Mouse (Mus musculus) liver, adult 2 months (tissue): ENCODE data around the gene Tbc1d5. TPM values are rescaled to one million over a fixed set of nuclear protein-coding genes. Genes with fewer than 3 reads are reported as not detected.
"Not testable (repeated sequence)": the region's sequence is repeated elsewhere in the genome, so short reads cannot be mapped to it uniquely, and the experiment has no call there.

ENCODE experiments used
- DNase-seq: peaks from one replicate; pipeline ENCODE4 v3.0.0-alpha.2; 2011; ENCODE audit warnings: low read depth, low spot score; ENCODE audit errors: extremely low read depth
- H3K27ac ChIP-seq: fragments of 200-500 bp; replicated peaks from 2 replicates; pipeline ENCODE4 v1.5.1; 2012; ENCODE audit warnings: low read depth, mild to moderate bottlenecking, control low read depth, inconsistent platforms, low read length; ENCODE audit not compliant: insufficient read depth
- H3K27me3 ChIP-seq: fragments of 200-500 bp; 2 replicates; pipeline ENCODE4 v1.6.1; 2012; ENCODE audit warnings: mild to moderate bottlenecking, moderate library complexity, low read length, inconsistent platforms; ENCODE audit not compliant: control insufficient read depth, insufficient read depth
- H3K36me3 ChIP-seq: fragments of 200-500 bp; 2 replicates; pipeline ENCODE4 v1.6.1; 2012; ENCODE audit warnings: low read length, inconsistent platforms; ENCODE audit not compliant: control insufficient read depth, insufficient read depth
- H3K4me1 ChIP-seq: fragments of 200-500 bp; 2 replicates; pipeline ENCODE4 v1.6.1; 2011; ENCODE audit warnings: low read length; ENCODE audit not compliant: control insufficient read depth, insufficient read depth
- H3K4me3 ChIP-seq: fragments of 200-500 bp; 2 replicates; pipeline ENCODE4 v1.5.1; 2011; ENCODE audit warnings: low read depth, mild to moderate bottlenecking, control low read depth, low read length, moderate library complexity; ENCODE audit not compliant: insufficient read depth
- H3K79me2 ChIP-seq: fragments of 200-500 bp; 2 replicates; pipeline ENCODE4 v1.6.1; 2012; ENCODE audit warnings: inconsistent platforms, mild to moderate bottlenecking, low read length, moderate library complexity; ENCODE audit not compliant: control insufficient read depth, insufficient read depth
- H3K9ac ChIP-seq: fragments of 200-500 bp; 2 replicates; pipeline ENCODE4 v1.6.1; 2012; ENCODE audit warnings: low read depth, mild to moderate bottlenecking, control low read depth, inconsistent platforms, low read length
- CTCF ChIP-seq: fragments of 200-500 bp; IDR thresholded peaks from 2 replicates; pipeline ENCODE4 v1.5.1; 2011; ENCODE audit warnings: low read depth, low read length, control low read depth
- POLR2A ChIP-seq: fragments of 200-500 bp; IDR thresholded peaks from 2 replicates; pipeline ENCODE4 v1.6.1; 2011; ENCODE audit warnings: low read length, control low read depth; ENCODE audit not compliant: insufficient read depth; ENCODE audit errors: extremely low read depth
- WGBS: fragments of 180-500 bp; shearing (Covaris S2); methylation state at CpG from one replicate; pipeline ENCODE4 v1.1.7; 2018; 5-methylcytosine and 5-hydroxymethylcytosine counted together
- polyA plus RNA-seq: library from polyadenylated mRNA; depleted of rRNA; stranded (reverse); fragments of >200 nt; gene quantifications from 2 replicates; pipeline ENCODE4 v1.2.3, GENCODE M21; 2012
- total RNA-seq: library from RNA; depleted of rRNA; stranded (reverse); fragments of >200 nt; gene quantifications from 2 replicates; pipeline ENCODE4 v1.2.3, GENCODE M21; 2014

Gene Tbc1d5
- total and polyA plus RNA-seq, 2 experiments = 5.2 to 8.9 TPM

DNA sequence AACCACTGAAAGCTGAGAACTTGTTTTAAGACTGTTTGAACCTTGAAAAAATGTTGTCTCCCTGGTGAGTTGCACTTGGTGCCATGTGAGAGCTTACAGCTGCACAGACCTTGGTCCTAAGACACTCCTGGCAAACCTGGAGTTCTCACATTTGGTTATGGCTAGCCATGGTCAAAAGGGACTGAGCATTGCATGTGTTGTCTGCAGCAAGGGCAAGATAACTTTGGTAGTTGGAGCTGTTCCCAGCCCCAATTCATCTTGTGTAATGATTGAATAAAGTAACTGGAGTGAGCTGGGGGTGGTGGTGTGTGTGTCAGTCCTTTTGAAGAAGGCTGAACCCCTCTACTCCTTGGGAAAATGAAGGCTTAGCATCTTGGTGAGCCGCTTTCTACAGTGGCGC, 454.8 kb downstream of the Tbc1d5 start:
- peaks cover 4% of the 10 kb centered on the region for H3K4me1 ChIP-seq
- TF ChIP-seq POLR2A = no peak
- no peak for TF ChIP-seq CTCF
- 88% methylated on average over 2 of the region's 2 CpGs for WGBS
- no peak overlapping the region for H3K4me3 ChIP-seq
- H3K36me3 ChIP-seq = no peaks in the 10 kb centered on the region
- H3K27me3 ChIP-seq = no peaks in the 10 kb centered on the region
- H3K27ac ChIP-seq = no peak overlapping the region
- H3K9ac ChIP-seq = no peak overlapping the region
- H3K79me2 ChIP-seq = no peaks in the 10 kb centered on the region
- peak; percentile 37 for DNase-seq

DNA sequence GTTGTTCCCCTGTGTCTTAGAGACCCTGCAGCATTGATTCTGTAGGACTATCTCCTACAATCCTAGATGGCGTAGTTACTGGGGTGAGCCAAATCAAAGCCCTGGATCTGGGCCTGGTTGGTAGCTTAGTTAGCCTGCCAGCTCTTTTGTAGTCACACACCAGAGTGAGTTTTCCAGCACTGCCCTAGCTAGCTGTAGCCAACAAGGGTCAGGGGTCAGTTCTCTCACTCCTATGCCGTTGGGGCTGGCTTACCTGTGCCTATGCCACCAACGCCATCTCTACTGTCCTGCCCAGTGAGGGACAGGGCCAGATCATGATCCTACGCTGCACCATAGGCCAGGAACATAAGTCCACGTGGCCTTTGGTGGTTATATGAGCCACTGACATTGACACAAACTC, 461.6 kb downstream of the Tbc1d5 start:
- 60% methylated on average over 5 of the region's 5 CpGs for WGBS
- no peak overlapping the region for H3K27ac ChIP-seq
- H3K79me2 ChIP-seq = no peaks in the 10 kb centered on the region
- H3K9ac ChIP-seq = no peak overlapping the region
- H3K4me1 ChIP-seq = no peaks in the 10 kb centered on the region
- peak; percentile 66 for DNase-seq
- TF ChIP-seq POLR2A = no peak
- TF ChIP-seq CTCF = no peak
- H3K27me3 ChIP-seq = no peaks in the 10 kb centered on the region
- H3K4me3 ChIP-seq = no peak overlapping the region
- no peaks in the 10 kb centered on the region for H3K36me3 ChIP-seq

GRCm38 (mm10) chr17:50710497-50711222, 468.5 kb downstream of the Tbc1d5 start:
- no peak for TF ChIP-seq POLR2A
- TF ChIP-seq CTCF = no peak
- Histone ChIP-seq H3K27me3 (no peaks in the 10 kb centered on the region), H3K79me2 (no peaks in the 10 kb centered on the region), H3K9ac (no peak overlapping the region), H3K27ac (no peak overlapping the region), H3K36me3 (no peaks in the 10 kb centered on the region), H3K4me3 (no peak overlapping the region), H3K4me1 (no peaks in the 10 kb centered on the region)
- DNase-seq = no peak
- WGBS = 89% methylated on average over 7 of the region's 7 CpGs

DNA sequence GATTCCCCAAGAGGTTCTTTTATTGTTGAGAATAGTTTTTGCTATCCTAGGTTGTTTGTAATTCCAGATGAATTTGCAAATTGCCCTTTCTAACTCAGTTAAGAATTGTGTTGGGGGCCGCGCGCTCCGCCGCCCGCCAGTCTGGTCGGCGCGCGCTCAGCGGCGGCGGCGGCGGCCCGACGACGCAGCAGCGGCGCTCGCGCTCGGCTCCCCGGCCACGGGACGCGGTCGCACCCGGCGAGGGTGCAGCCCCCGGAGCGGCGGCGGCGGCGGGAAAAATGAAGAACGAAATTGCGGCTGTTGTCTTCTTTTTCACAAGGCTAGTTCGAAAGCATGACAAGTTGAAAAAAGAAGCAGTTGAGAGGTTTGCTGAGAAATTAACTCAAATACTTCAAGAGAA, 480.7 kb downstream of the Tbc1d5 start:
- DNase-seq, H3K36me3 ChIP-seq, H3K27me3 ChIP-seq, H3K27ac ChIP-seq, H3K9ac ChIP-seq, H3K4me1 ChIP-seq, H3K4me3 ChIP-seq, H3K79me2 ChIP-seq: not testable (repeated sequence)
- WGBS = 5% methylated on average over 39 of the region's 39 CpGs

DNA sequence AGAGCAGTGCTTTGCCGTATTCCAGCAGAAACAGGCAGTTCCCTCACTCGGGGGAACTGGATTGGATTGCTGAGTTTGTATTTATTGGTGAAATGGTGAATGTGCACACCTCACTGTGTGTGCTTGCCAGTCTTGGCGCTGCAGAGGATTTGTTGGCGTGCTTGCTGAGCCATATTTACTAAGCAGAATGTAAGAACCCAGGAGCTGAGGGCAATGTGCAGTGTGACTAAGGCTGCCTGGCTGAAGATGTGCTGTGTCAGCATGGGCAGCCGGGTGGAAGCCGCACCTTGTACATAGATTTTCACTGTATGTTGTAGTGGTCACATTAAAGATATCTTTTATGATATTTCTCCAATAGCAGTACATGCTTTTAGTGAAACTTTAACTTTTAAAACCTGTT, 491.0 kb downstream of the Tbc1d5 start:
- DNase-seq = peak; percentile 96
- H3K79me2 ChIP-seq = no peaks in the 10 kb centered on the region
- H3K9ac ChIP-seq = no peak overlapping the region
- H3K4me3 ChIP-seq = no peak overlapping the region
- H3K4me1 ChIP-seq = peaks cover 11% of the 10 kb centered on the region
- TF ChIP-seq CTCF (no peak), POLR2A (no peak)
- 0 out of 2 replicates have a peak overlapping the region, but pooled peaks have one; percentile 7 for H3K27ac ChIP-seq
- H3K27me3 ChIP-seq = no peaks in the 10 kb centered on the region
- no peaks in the 10 kb centered on the region for H3K36me3 ChIP-seq
- WGBS = 25% methylated on average over 6 of the region's 6 CpGs

GRCm38 (mm10) chr17:50687670-50688069, 491.5 kb downstream of the Tbc1d5 start:
- TF ChIP-seq CTCF (no peak), POLR2A (no peak)
- WGBS = 88% methylated on average over 10 of the region's 10 CpGs
- Histone ChIP-seq H3K36me3 (no peaks in the 10 kb centered on the region), H3K4me1 (peaks cover 11% of the 10 kb centered on the region), H3K79me2 (no peaks in the 10 kb centered on the region), H3K9ac (no peak overlapping the region), H3K27ac (0 out of 2 replicates have a peak overlapping the region, but pooled peaks have one; percentile 7), H3K4me3 (no peak overlapping the region), H3K27me3 (no peaks in the 10 kb centered on the region)
- DNase-seq = no peak
